Comparison of ENCODE assay signal across 8 mouse cellular contexts in genomic region chr5:100415761-100416590, GRCm38 (mm10). TPM values are rescaled to one million over a fixed set of nuclear protein-coding genes. Genes with fewer than 3 reads are reported as not detected.
A peak's percentile ranks its signal among the peaks of the same experiment; 100 is the strongest.
DNase-seq lines count a peak whose midpoint lies in the region; ATAC-seq lines count a peak whose summit lies in the region.

Sec31a (minus strand) TSS chr5:100416234.

- peak within 1 kb of the TSS; percentile 85 for H3K27ac ChIP-seq in brown adipose tissue, adult 24 weeks (replicated peaks; ENCODE audit: low read depth, low read length)
- H3K27ac ChIP-seq in heart, embryonic 14.5 days (replicated peaks in 1 of 2; ENCODE audit: control insufficient read depth in 1 of 2, insufficient read depth in 1 of 2, low read depth in 2 of 2, low read length in 2 of 2) = peak within 1 kb of the TSS; percentile 90 to 92
- peak within 1 kb of the TSS; percentile 92 for H3K27ac ChIP-seq in liver, embryonic 13.5 days
- peak within 1 kb of the TSS; percentile 95 for H3K27ac ChIP-seq in stomach, embryonic 16.5 days (ENCODE audit: low read length)

- no peaks in the 10 kb centered on the region for H3K9me3 ChIP-seq in heart, embryonic 14.5 days (ENCODE audit: control insufficient read depth, low read length)
- H3K9me3 ChIP-seq in liver, embryonic 13.5 days (replicated peaks) = no peaks in the 10 kb centered on the region
- H3K9me3 ChIP-seq in stomach, embryonic 16.5 days (replicated peaks; ENCODE audit: control insufficient read depth, low read length) = no peaks in the 10 kb centered on the region

- ATAC-seq in heart, embryonic 14.5 days (ENCODE audit: insufficient number of reproducible peaks, insufficient read depth, low FRiP score, low read depth) = peak; percentile 97
- ATAC-seq in liver, embryonic 13.5 days (ENCODE audit: low read depth) = peak; percentile 97
- peak; percentile 98 for ATAC-seq in stomach, embryonic 16.5 days (ENCODE audit: insufficient read depth, low FRiP score)

- peak within 1 kb of the TSS; percentile 90 for H3K9ac ChIP-seq in heart, embryonic 14.5 days (ENCODE audit: low read length)
- H3K9ac ChIP-seq in liver, embryonic 13.5 days = peak within 1 kb of the TSS; percentile 84
- peak within 1 kb of the TSS; percentile 95 for H3K9ac ChIP-seq in stomach, embryonic 16.5 days (ENCODE audit: low read length)

- no peaks in the 10 kb centered on the region for H3K27me3 ChIP-seq in heart, embryonic 14.5 days (ENCODE audit: control insufficient read depth, insufficient read depth, low read length)
- H3K27me3 ChIP-seq in liver, embryonic 13.5 days = no peaks in the 10 kb centered on the region
- H3K27me3 ChIP-seq in stomach, embryonic 16.5 days (ENCODE audit: control insufficient read depth, insufficient read depth, low read length) = no peaks in the 10 kb centered on the region

- peaks cover 32% of the 10 kb centered on the region for H3K36me3 ChIP-seq in heart, embryonic 14.5 days (ENCODE audit: control insufficient read depth, insufficient read depth, low read length)
- peaks cover 27% of the 10 kb centered on the region for H3K36me3 ChIP-seq in liver, embryonic 13.5 days
- H3K36me3 ChIP-seq in stomach, embryonic 16.5 days (ENCODE audit: control insufficient read depth, insufficient read depth, low read length) = peaks cover 5% of the 10 kb centered on the region; the same call in 1 of the 2 replicates

- WGBS in heart, embryonic 14.5 days = under 1% methylated on average over 76 of the region's 82 CpGs
- under 1% methylated on average over 80 of the region's 82 CpGs for WGBS in liver, embryonic 13.5 days (ENCODE audit: insufficient replicate concordance)
- WGBS in stomach, embryonic 16.5 days = under 1% methylated on average over 82 of the region's 82 CpGs

- peak within 1 kb of the TSS; percentile 91 for H3K4me3 ChIP-seq in brown adipose tissue, adult 24 weeks (ENCODE audit: insufficient read depth, low read depth, low read length)
- H3K4me3 ChIP-seq in heart, embryonic 14.5 days (ENCODE audit: control insufficient read depth in 1 of 2, insufficient read depth in 1 of 2, low read depth in 1 of 2, low read length in 2 of 2) = peak within 1 kb of the TSS; percentile 88 to 89
- H3K4me3 ChIP-seq in liver, embryonic 13.5 days (replicated peaks) = peak within 1 kb of the TSS; percentile 93
- peak within 1 kb of the TSS; percentile 71 for H3K4me3 ChIP-seq in stomach, embryonic 16.5 days (replicated peaks; ENCODE audit: low read length)

- DNase-seq in CD4-positive, CD25-positive, alpha-beta regulatory T cell, adult 2 months (ENCODE audit: low read depth, low spot score) = peak; percentile 97
- peak; percentile 89 for DNase-seq in fibroblast of lung, adult 2 months (ENCODE audit: low read depth)
- peak; percentile 99 for DNase-seq in kidney, postnatal 14 days
- DNase-seq in liver, embryonic 13.5 days = peak; percentile 96
- peak; percentile 96 for DNase-seq in neural tube, embryonic 10.5 days (ENCODE audit: extremely low spot score, low spot score)

- H3K4me2 ChIP-seq in heart, embryonic 14.5 days (ENCODE audit: low read length) = peak within 1 kb of the TSS; percentile 66
- peak within 1 kb of the TSS; percentile 88 for H3K4me2 ChIP-seq in liver, embryonic 13.5 days
- peak within 1 kb of the TSS; percentile 72 for H3K4me2 ChIP-seq in stomach, embryonic 16.5 days (ENCODE audit: low read depth, low read length)

- peaks cover 14% of the 10 kb centered on the region; the same call in 1 of the 2 replicates for H3K4me1 ChIP-seq in brown adipose tissue, adult 24 weeks (ENCODE audit: control insufficient read depth, insufficient read depth, insufficient read length, low read length)
- peaks cover 11 to 30% of the 10 kb centered on the region in 2 experiments for H3K4me1 ChIP-seq in heart, embryonic 14.5 days (ENCODE audit: control insufficient read depth in 2 of 2, insufficient read depth in 2 of 2, low read length in 2 of 2)
- H3K4me1 ChIP-seq in liver, embryonic 13.5 days (replicated peaks) = peaks cover 58% of the 10 kb centered on the region
- peaks cover 19% of the 10 kb centered on the region for H3K4me1 ChIP-seq in stomach, embryonic 16.5 days (ENCODE audit: control insufficient read depth, insufficient read depth, low read length)

RNA-seq across cellular contexts. Expression of gene Sec31a, which starts in this region (rescaled TPM):
- polyA plus RNA-seq in brown adipose tissue, adult 24 weeks (2012; ENCODE audit: insufficient read depth, insufficient read length, missing spikeins) = 85.1 and 89.8 TPM in 2 replicates
- polyA plus RNA-seq in heart, embryonic 14.5 days (2014; fragmentation: Nextera tagmentation; extraction: Ambion mirVana) = 139 and 148 TPM in 2 replicates
- polyA plus RNA-seq in liver, embryonic 13.5 days (2015; fragmentation: Nextera tagmentation; extraction: Ambion mirVana) = 49.7 and 60.4 TPM in 2 replicates
- 189 and 205 TPM in 2 replicates for polyA plus RNA-seq in stomach, embryonic 16.5 days (2015; fragmentation: Nextera tagmentation; extraction: Ambion mirVana)

Comparison
In these comparisons a context has a peak if more than half of its experiments do, and no peak if none do; other contexts are left out.
1. Peak in every context shown above with its lines: DNase-seq, ATAC-seq, H3K4me3 ChIP-seq and H3K27ac ChIP-seq.